Mouse (Mus musculus) testis, adult 2 months (tissue): ENCODE results near the gene Pgam5.

ENCODE experiments used
- CTCF ChIP-seq: fragments of 200-500 bp; IDR thresholded peaks from 2 replicates; pipeline ENCODE4 v1.5.1; 2012; ENCODE audit warnings: low read depth, mild to moderate bottlenecking, inconsistent platforms, low read length, moderate library complexity; ENCODE audit not compliant: control insufficient read depth, insufficient read depth, insufficient replicate concordance
- POLR2A ChIP-seq: fragments of 200-500 bp; IDR thresholded peaks from 2 replicates; pipeline ENCODE4 v1.6.1; 2012; ENCODE audit warnings: low read depth, mild to moderate bottlenecking, inconsistent platforms, low read length, moderate library complexity; ENCODE audit not compliant: control insufficient read depth

- TF ChIP-seq CTCF, result no peak
- peak; percentile 88 for TF ChIP-seq POLR2A
Observed at GRCm38 (mm10) chr5:110230780-110231461, 38.8 kb downstream of the Pgam5 start, which contains the start of gene Ankle2.
